Mouse (Mus musculus) thymus, postnatal 10 days (tissue): Measurements from ENCODE around the gene Creg1.
A peak's percentile ranks its signal among the peaks of the same experiment; 100 is the strongest.

Source experiments
- DNase-seq, 2 experiments: peaks; one replicate each; pipeline ENCODE4 v3.0.0; 2021; ENCODE audit warnings: low spot score in 2 of 2

Creg1 gene

GRCm38 (mm10) chr1:165763635-165764372 lies at the start of gene Creg1:
TSS of gene Creg1 (plus strand) at chr1:165763746.
- peak; percentile 91 to 93 for DNase-seq

- DNase-seq: no peak
These were observed 49.7 kb upstream of the Creg1 start for GRCm38 (mm10) chr1:165713798-165714197.

GRCm38 (mm10) chr1:165716426-165716825 lies 47.1 kb upstream of the Creg1 start:
- no peak for DNase-seq

- peak; percentile 64 to 66 for DNase-seq
These were observed 45.6 kb upstream of the Creg1 start for GRCm38 (mm10) chr1:165717711-165718542.

GRCm38 (mm10) chr1:165718543-165719105 lies 44.9 kb upstream of the Creg1 start:
- peak in 1 of 2 experiments; percentile 29 for DNase-seq

GRCm38 (mm10) chr1:165722531-165723123 lies 40.9 kb upstream of the Creg1 start:
- no peak for DNase-seq

GRCm38 (mm10) chr1:165724219-165725033 lies 39.1 kb upstream of the Creg1 start:
- peak in 1 of 2 experiments; percentile 2 for DNase-seq

- DNase-seq: no peak
These were observed 38.4 kb upstream of the Creg1 start for GRCm38 (mm10) chr1:165725039-165725644.

- no peak for DNase-seq
These were observed 36.6 kb upstream of the Creg1 start for GRCm38 (mm10) chr1:165726986-165727385.

GRCm38 (mm10) chr1:165728057-165728639 lies 35.4 kb upstream of the Creg1 start:
- no peak for DNase-seq

- peak; percentile 56 to 64 for DNase-seq
These were observed 33.4 kb upstream of the Creg1 start for GRCm38 (mm10) chr1:165730129-165730528.

GRCm38 (mm10) chr1:165731553-165731952 lies 32.0 kb upstream of the Creg1 start:
- DNase-seq: no peak

- DNase-seq: no peak
These were observed 28.7 kb upstream of the Creg1 start for GRCm38 (mm10) chr1:165734840-165735239.

- peak; percentile 85 to 95 for DNase-seq
These were observed 27.4 kb upstream of the Creg1 start for GRCm38 (mm10) chr1:165735826-165736818.

- DNase-seq: no peak
These were observed 26.1 kb upstream of the Creg1 start for GRCm38 (mm10) chr1:165737451-165737850.

- no peak for DNase-seq
These were observed 25.7 kb upstream of the Creg1 start for GRCm38 (mm10) chr1:165737867-165738266.

GRCm38 (mm10) chr1:165738985-165739384 lies 24.6 kb upstream of the Creg1 start:
- DNase-seq: no peak

GRCm38 (mm10) chr1:165741989-165742388 lies 21.6 kb upstream of the Creg1 start:
- DNase-seq: no peak

GRCm38 (mm10) chr1:165748053-165748452 lies 15.5 kb upstream of the Creg1 start:
- DNase-seq: no peak
